In the genomic region with DNA sequence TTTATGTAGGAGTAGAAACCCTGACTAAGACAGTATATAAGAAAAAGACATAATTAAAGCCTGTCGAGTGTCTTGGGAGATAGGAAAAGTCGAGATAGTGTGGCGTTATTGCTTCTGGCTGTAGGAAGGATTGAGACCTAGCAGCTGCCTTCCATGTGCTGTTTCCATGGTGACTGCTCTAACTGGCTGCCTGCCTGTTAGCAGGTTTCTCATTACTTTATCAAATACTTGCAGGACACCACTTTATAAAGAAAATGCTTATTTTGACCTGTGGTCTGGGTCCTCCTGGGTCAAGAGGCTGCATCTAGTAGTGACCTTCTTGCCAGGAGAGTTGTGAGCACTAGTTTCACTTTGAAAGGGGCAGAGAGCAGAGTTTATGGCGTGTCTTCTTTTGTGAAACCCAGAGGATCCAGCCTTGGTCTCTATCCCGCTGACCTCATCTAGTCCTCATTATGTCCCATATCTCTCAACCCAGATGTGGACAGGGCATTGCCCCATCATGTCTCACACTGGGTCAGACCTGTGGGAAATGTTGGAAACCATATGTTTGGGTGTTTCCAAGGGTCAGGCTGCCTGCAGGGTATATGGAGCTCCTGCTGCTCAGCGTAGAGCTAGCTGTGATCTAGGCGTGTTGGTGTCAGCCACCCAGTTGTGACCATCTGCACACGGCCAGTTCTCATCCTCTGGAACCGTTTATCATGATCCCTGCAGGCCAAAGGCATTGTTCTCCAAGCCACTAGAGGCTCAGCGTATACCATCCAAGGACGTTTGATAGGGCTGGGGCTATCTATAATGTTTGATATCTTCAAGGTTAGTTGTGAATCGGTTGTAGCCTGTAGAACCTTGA, we compare ENCODE assay signal across 9 mouse cellular contexts. TPM values are rescaled to one million over a fixed set of nuclear protein-coding genes. Genes with fewer than 3 reads are reported as not detected.
DNase-seq lines count a peak whose midpoint lies in the region; ATAC-seq lines count a peak whose summit lies in the region.
"Had no signal": no experiment of that assay in that cellular context is flagged by ENCODE, and none has a peak within 500 bp of the region (broad histone marks: within the 10 kb centered on the region; RNA-seq: fewer than 3 reads in every experiment).

No protein-coding gene starts in this region.

- H3K4me1 ChIP-seq in heart, embryonic 12.5 days (replicated peaks): peaks cover 42% of the 10 kb centered on the region
- peaks cover 30% of the 10 kb centered on the region for H3K4me1 ChIP-seq in hindbrain, embryonic 14.5 days (replicated peaks; ENCODE audit: control insufficient read depth, insufficient read depth, low read length)
- H3K4me1 ChIP-seq in limb, embryonic 12.5 days (replicated peaks): peaks cover 41% of the 10 kb centered on the region

- peak; percentile 63 for ATAC-seq in heart, embryonic 12.5 days (ENCODE audit: insufficient number of reproducible peaks, low FRiP score)
- ATAC-seq in hindbrain, embryonic 14.5 days (ENCODE audit: low FRiP score): no peak
- no peak for ATAC-seq in limb, embryonic 12.5 days (ENCODE audit: insufficient number of reproducible peaks, insufficient read depth, low FRiP score, low TSS enrichment, low read depth)
- ATAC-seq: Patski had no signal

- H3K27me3 ChIP-seq in heart, embryonic 12.5 days (replicated peaks): no peaks in the 10 kb centered on the region
- H3K27me3 ChIP-seq in hindbrain, embryonic 14.5 days (ENCODE audit: control insufficient read depth, insufficient read depth, low read length): no peaks in the 10 kb centered on the region
- H3K27me3 ChIP-seq in limb, embryonic 12.5 days: no peaks in the 10 kb centered on the region
- H3K27me3 ChIP-seq: Patski had no signal

- 62% methylated on average over 12 of the region's 12 CpGs for WGBS in heart, embryonic 12.5 days
- WGBS in hindbrain, embryonic 14.5 days: 45% methylated on average over 12 of the region's 12 CpGs
- WGBS in limb, embryonic 12.5 days: 81% methylated on average over 12 of the region's 12 CpGs

- H3K27ac ChIP-seq in heart, embryonic 12.5 days (ENCODE audit: poor library complexity, severe bottlenecking): peak overlapping the region; percentile 58; the same call in 1 of the 2 replicates
- no peak overlapping the region for H3K27ac ChIP-seq in hindbrain, embryonic 14.5 days
- peak overlapping the region; percentile 60 for H3K27ac ChIP-seq in limb, embryonic 12.5 days

- peak overlapping the region; percentile 22; the same call in 1 of the 2 replicates for H3K4me2 ChIP-seq in heart, embryonic 12.5 days
- H3K4me2 ChIP-seq in hindbrain, embryonic 14.5 days (replicated peaks): no peak overlapping the region
- H3K4me2 ChIP-seq in limb, embryonic 12.5 days: no peak overlapping the region

- no peaks in the 10 kb centered on the region for H3K9me3 ChIP-seq in heart, embryonic 12.5 days (replicated peaks)
- no peaks in the 10 kb centered on the region for H3K9me3 ChIP-seq in hindbrain, embryonic 14.5 days (ENCODE audit: control insufficient read depth, low read length)
- no peaks in the 10 kb centered on the region for H3K9me3 ChIP-seq in limb, embryonic 12.5 days

- no peak for DNase-seq in heart, postnatal 36 days
- peak; percentile 36 for DNase-seq in embryo, embryonic 10.5 days (ENCODE audit: low spot score)
- DNase-seq in hindbrain, embryonic 14.5 days (ENCODE audit: low spot score): peak; percentile 52
- DNase-seq in right cerebral cortex, postnatal 14 days: peak; percentile 27
- DNase-seq in adipocyte (ENCODE audit: low spot score): no peak
- no peak for DNase-seq in retina, postnatal 1 day

- no peak overlapping the region for H3K9ac ChIP-seq in heart, embryonic 12.5 days
- H3K9ac ChIP-seq in hindbrain, embryonic 14.5 days: no peak overlapping the region
- H3K9ac ChIP-seq in limb, embryonic 12.5 days (replicated peaks): no peak overlapping the region

- H3K4me3 ChIP-seq in heart, embryonic 12.5 days: no peak overlapping the region
- no peak overlapping the region for H3K4me3 ChIP-seq in hindbrain, embryonic 14.5 days (replicated peaks; ENCODE audit: low read length)
- H3K4me3 ChIP-seq in limb, embryonic 12.5 days (replicated peaks): no peak overlapping the region

- intact Hi-C loops in heart, postnatal 36 days (cut with DNase I): no loop called here

- H3K36me3 ChIP-seq in heart, embryonic 12.5 days: 0 out of 2 replicates have a peak, but pooled peaks cover 4% of the 10 kb centered on the region
- H3K36me3 ChIP-seq in hindbrain, embryonic 14.5 days (replicated peaks; ENCODE audit: control insufficient read depth, insufficient read depth): no peaks in the 10 kb centered on the region
- no peaks in the 10 kb centered on the region for H3K36me3 ChIP-seq in limb, embryonic 12.5 days

RNA-seq across cellular contexts. Expression of a gene that starts 30.1 kb away (rescaled TPM):
- polyA plus RNA-seq in heart, embryonic 12.5 days (2016; fragmentation: Nextera tagmentation; extraction: Ambion mirVana): 0.14 and 0.28 TPM in 2 replicates
- not detected for total RNA-seq in heart, postnatal 36 days (2021)
- 0.19 and 0.21 TPM in 2 replicates for polyA plus RNA-seq in hindbrain, embryonic 14.5 days (2014; fragmentation: Nextera tagmentation; extraction: Ambion mirVana)
- polyA plus RNA-seq in limb, embryonic 12.5 days (2016; fragmentation: Nextera tagmentation; extraction: Ambion mirVana): 1.4 and 1.6 TPM in 2 replicates
- polyA plus RNA-seq: Patski had no signal

Comparison
In these comparisons a context has a peak if more than half of its experiments do, and no peak if none do; other contexts are left out.
1. DNase-seq: peak in embryo, embryonic 10.5 days (single experiment), hindbrain, embryonic 14.5 days (single experiment) and right cerebral cortex, postnatal 14 days (single experiment); none in heart, postnatal 36 days (0 of 2), adipocyte (single experiment) and retina, postnatal 1 day (single experiment).